Mouse (Mus musculus) stomach, postnatal 0 days (tissue): ENCODE results near the gene Rc3h2. TPM values are rescaled to one million over a fixed set of nuclear protein-coding genes. Genes with fewer than 3 reads are reported as not detected.

Experiments used
- ATAC-seq: fragments of 200-750 bp; cut with Nextera tagmentation; 2 replicates; pipeline ENCODE4 v1.8.0; 2017; ENCODE audit not compliant: low FRiP score, low TSS enrichment
- DNase-seq: peaks from one replicate; pipeline ENCODE4 v3.0.0-alpha.2; 2016; ENCODE audit warnings: low spot score
- H3K27ac ChIP-seq: fragments of 300-500 bp; sonication (generic); replicated peaks from 2 replicates; pipeline ENCODE4 v1.5.1; 2014; ENCODE audit warnings: mild to moderate bottlenecking, control low read depth
- H3K27me3 ChIP-seq: fragments of 300-500 bp; sonication (generic); 2 replicates; pipeline ENCODE4 v1.6.1; 2014; ENCODE audit warnings: low read length; ENCODE audit not compliant: control insufficient read depth, insufficient read depth
- H3K36me3 ChIP-seq: fragments of 300-500 bp; sonication (generic); 2 replicates; pipeline ENCODE4 v1.6.1; 2014; ENCODE audit warnings: low read length, mixed read lengths; ENCODE audit not compliant: control insufficient read depth, insufficient read depth
- H3K4me1 ChIP-seq: fragments of 300-500 bp; sonication (generic); replicated peaks from 2 replicates; pipeline ENCODE4 v1.6.1; 2014; ENCODE audit warnings: antibody characterized with exemption; ENCODE audit not compliant: control insufficient read depth, insufficient read depth
- H3K4me2 ChIP-seq: fragments of 300-500 bp; sonication (generic); replicated peaks from 2 replicates; pipeline ENCODE4 v1.6.1; 2014; ENCODE audit warnings: low read depth, mild to moderate bottlenecking, control low read depth, moderate library complexity
- H3K4me3 ChIP-seq: fragments of 300-500 bp; sonication (generic); 2 replicates; pipeline ENCODE4 v1.5.1; 2014; ENCODE audit warnings: low read depth, low read length, control low read depth
- H3K9ac ChIP-seq: fragments of 300-500 bp; sonication (generic); 2 replicates; pipeline ENCODE4 v1.6.1; 2014; ENCODE audit warnings: mild to moderate bottlenecking, low read length, control low read depth, mixed read lengths
- H3K9me3 ChIP-seq: fragments of 300-500 bp; sonication (generic); 2 replicates; pipeline ENCODE4 v1.6.1; 2016; ENCODE audit warnings: low read length; ENCODE audit not compliant: control insufficient read depth
- CTCF ChIP-seq: IDR thresholded peaks from 2 replicates; pipeline ENCODE4 v1.5.1; 2016; ENCODE audit warnings: antibody characterized with exemption, low read depth, mild to moderate bottlenecking, moderate library complexity
- EP300 ChIP-seq: optimal IDR thresholded peaks from 2 replicates; pipeline ENCODE3; 2016; ENCODE audit warnings: antibody characterized with exemption
- WGBS: fragments of 180-500 bp; shearing (Covaris S2); extraction: QIAGEN DNeasy Blood & Tissue Kit; methylation state at CpG from one replicate; pipeline ENCODE4 v1.1.7; 2014; 5-methylcytosine and 5-hydroxymethylcytosine counted together
- polyA plus RNA-seq: library from polyadenylated mRNA; unstranded; fragments of >200 nt; fragmentation: Nextera tagmentation; extraction: Ambion mirVana; gene quantifications from 2 replicates; pipeline ENCODE4 v1.2.1, GENCODE M21; 2015

The Rc3h2 gene
- polyA plus RNA-seq, 1 experiment from 2014 or later = 5.5 TPM

DNA sequence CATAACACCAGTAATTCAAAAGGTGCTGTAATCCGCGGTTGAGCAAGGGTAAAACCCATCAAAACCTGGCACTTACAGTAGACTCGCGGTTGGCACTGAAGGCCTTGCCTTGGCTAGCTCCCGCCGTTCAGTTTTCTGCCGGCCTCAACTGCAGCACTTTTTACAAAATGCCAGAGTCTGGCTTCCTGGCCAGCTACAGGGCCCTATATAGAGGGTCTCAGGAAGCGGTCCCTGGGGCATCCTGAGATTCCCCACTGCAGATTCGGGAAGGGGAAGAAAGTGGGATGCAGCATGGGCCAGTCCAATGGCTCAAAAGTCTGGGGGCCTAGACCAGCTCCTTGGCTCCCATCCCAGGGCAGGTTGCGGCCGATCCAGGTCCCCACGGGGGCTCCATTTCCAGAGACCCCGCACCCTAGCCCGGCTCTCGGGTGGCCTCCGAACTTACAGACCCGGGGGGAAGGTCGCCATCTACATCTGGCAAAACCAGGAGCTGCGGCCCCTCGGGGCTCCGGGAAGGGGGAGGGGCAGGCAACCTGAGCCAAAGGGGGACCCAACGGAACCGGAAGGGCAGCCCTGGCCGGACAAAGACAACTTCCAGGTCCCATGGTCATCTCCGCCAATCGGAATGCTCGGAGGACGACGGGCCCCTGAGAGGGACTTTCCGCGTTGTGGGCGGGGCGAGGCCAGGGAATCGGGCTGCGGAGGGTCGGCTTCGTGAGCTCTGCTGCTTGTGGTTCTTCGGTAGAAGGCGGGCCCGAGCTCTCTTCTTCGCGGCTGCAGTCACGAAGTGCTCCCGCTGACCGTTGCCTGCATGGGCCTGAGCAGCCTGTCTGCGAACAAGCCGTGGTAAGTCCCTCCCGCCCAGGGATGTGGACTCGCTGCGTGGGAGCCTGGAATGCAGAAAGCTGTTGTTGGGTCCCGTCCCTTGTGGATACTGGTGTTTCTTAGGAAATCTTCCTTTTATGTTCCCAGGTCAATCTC lies 20.2 kb upstream of the Rc3h2 start, which contains the start of the genes Zbtb26, Zbtb6 and Rabgap1:
Gene Zbtb26 (minus strand): TSS at position 525 of the 981 bp plus-strand sequence.
Gene Zbtb6 (minus strand): TSS at position 561 of the 981 bp plus-strand sequence.
Gene Rabgap1 (plus strand): TSS at position 669 of the 981 bp plus-strand sequence.
- H3K4me2 ChIP-seq = peak within 1 kb of the TSS; percentile 70
- under 1% methylated on average over 50 of the region's 51 CpGs for WGBS
- no peaks in the 10 kb centered on the region for H3K27me3 ChIP-seq
- TF ChIP-seq EP300 (no peak), CTCF (0 out of 2 replicates have a peak, but pooled peaks have one; percentile 4)
- H3K4me3 ChIP-seq = peak within 1 kb of the TSS; percentile 94
- H3K27ac ChIP-seq = peak within 1 kb of the TSS; percentile 94
- no peaks in the 10 kb centered on the region for H3K36me3 ChIP-seq
- ATAC-seq = peak; percentile 99
- peak; percentile 97 for DNase-seq
- no peaks in the 10 kb centered on the region; the same call in 1 of the 2 replicates for H3K4me1 ChIP-seq
- H3K9me3 ChIP-seq = no peaks in the 10 kb centered on the region
- peak within 1 kb of the TSS; percentile 98 for H3K9ac ChIP-seq

DNA sequence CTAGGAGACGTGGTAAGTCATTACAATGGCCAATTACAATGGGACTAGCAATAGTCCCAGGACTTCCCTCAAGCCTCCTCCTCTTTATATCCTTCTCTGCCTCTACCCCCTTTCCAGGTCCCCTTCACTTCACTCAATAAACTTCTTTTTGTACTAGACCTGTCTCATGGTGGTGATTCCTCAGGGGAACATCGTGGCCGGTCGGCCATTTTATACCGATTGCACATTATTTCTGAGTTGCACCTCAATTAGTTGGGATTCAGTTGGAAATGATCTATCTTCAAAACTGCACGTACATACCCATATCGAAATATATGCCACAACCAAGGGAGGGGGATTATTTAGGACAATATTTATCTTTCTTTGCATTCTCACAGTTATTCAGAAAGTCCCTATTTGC lies 8.9 kb upstream of the Rc3h2 start:
- DNase-seq (peak; percentile 18), ATAC-seq (no peak)
- H3K27ac ChIP-seq = 0 out of 2 replicates have a peak overlapping the region, but pooled peaks have one; percentile 37
- peak overlapping the region; percentile 74 for H3K4me2 ChIP-seq
- WGBS = 35% methylated on average over 7 of the region's 7 CpGs
- H3K4me3 ChIP-seq = peak overlapping the region; percentile 64
- no peaks in the 10 kb centered on the region for H3K4me1 ChIP-seq
- TF ChIP-seq EP300 (no peak), CTCF (no peak)
- no peak overlapping the region; the same call in 1 of the 2 replicates for H3K9ac ChIP-seq
- H3K9me3 ChIP-seq = no peaks in the 10 kb centered on the region
- H3K36me3 ChIP-seq = peaks cover 5% of the 10 kb centered on the region; the same call in 1 of the 2 replicates
- no peaks in the 10 kb centered on the region for H3K27me3 ChIP-seq

GRCm38 (mm10) chr2:37430593-37431464 lies 8.1 kb upstream of the Rc3h2 start:
- peak overlapping the region; percentile 74 for H3K4me2 ChIP-seq
- H3K4me3 ChIP-seq = peak overlapping the region; percentile 64
- peak overlapping the region; percentile 70 for H3K9ac ChIP-seq
- H3K9me3 ChIP-seq = no peaks in the 10 kb centered on the region
- H3K36me3 ChIP-seq = peaks cover 5% of the 10 kb centered on the region; the same call in 1 of the 2 replicates
- ATAC-seq = peak; percentile 95
- no peaks in the 10 kb centered on the region for H3K4me1 ChIP-seq
- peak overlapping the region; percentile 95 for H3K27ac ChIP-seq
- DNase-seq = peak; percentile 83
- TF ChIP-seq EP300 = peak; percentile 93
- no peak for TF ChIP-seq CTCF
- no peaks in the 10 kb centered on the region for H3K27me3 ChIP-seq
- WGBS = under 1% methylated on average over 38 of the region's 38 CpGs

DNA sequence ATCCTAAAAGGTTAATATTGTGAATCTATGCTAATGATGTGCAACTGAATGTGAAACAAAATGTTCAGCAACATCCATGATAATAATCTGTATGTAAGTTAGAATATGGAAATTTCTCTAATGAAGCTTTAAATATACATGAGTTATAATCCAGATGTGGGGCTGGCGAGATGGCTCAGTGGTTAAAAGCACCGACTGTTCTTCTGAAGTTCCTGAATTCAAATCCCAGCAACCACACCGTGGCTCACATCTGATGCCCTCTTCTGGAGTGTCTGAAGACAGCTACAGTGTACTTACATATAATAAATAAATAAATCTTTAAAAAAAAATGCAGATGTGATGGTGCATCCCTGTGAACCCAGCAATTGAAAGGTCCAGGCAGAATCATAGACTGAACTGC lies 968 bp upstream of the Rc3h2 start:
- H3K4me2 ChIP-seq = no peak overlapping the region
- no peak overlapping the region for H3K27ac ChIP-seq
- WGBS = 55% methylated on average over 3 of the region's 3 CpGs
- H3K27me3 ChIP-seq = no peaks in the 10 kb centered on the region
- TF ChIP-seq CTCF (no peak), EP300 (no peak)
- no peak overlapping the region for H3K9ac ChIP-seq
- H3K4me1 ChIP-seq = no peaks in the 10 kb centered on the region
- ATAC-seq (no peak), DNase-seq (no peak)
- H3K9me3 ChIP-seq = no peaks in the 10 kb centered on the region
- H3K36me3 ChIP-seq = peaks cover 5% of the 10 kb centered on the region; the same call in 1 of the 2 replicates
- H3K4me3 ChIP-seq = no peak overlapping the region

GRCm38 (mm10) chr2:37421903-37422302 lies 800 bp downstream of the Rc3h2 start:
- 4% methylated on average over 3 of the region's 3 CpGs for WGBS
- Histone ChIP-seq H3K9me3 (no peaks in the 10 kb centered on the region), H3K4me3 (peak overlapping the region; percentile 100), H3K27ac (peak overlapping the region; percentile 97), H3K27me3 (no peaks in the 10 kb centered on the region), H3K36me3 (no peaks in the 10 kb centered on the region), H3K9ac (peak overlapping the region; percentile 99), H3K4me1 (no peaks in the 10 kb centered on the region), H3K4me2 (peak overlapping the region; percentile 78)
- DNase-seq (no peak), ATAC-seq (no peak)
- TF ChIP-seq EP300 (no peak), CTCF (no peak)
